Mouse (Mus musculus) kidney, adult 2 months (tissue): ENCODE results near the gene Coro7.

Experiments
- CTCF ChIP-seq: fragments of 200-500 bp; conservative IDR thresholded peaks from 2 replicates; pipeline ENCODE4 v1.5.1; 2011; ENCODE audit warnings: low read depth, mild to moderate bottlenecking, control low read depth, low read length, moderate library complexity, mixed read lengths; ENCODE audit not compliant: insufficient read depth, insufficient read length
- POLR2A ChIP-seq: fragments of 200-500 bp; IDR thresholded peaks from one replicate; pipeline ENCODE4 v1.6.1; 2011; ENCODE audit warnings: low read depth, low read length, control low read depth

DNA sequence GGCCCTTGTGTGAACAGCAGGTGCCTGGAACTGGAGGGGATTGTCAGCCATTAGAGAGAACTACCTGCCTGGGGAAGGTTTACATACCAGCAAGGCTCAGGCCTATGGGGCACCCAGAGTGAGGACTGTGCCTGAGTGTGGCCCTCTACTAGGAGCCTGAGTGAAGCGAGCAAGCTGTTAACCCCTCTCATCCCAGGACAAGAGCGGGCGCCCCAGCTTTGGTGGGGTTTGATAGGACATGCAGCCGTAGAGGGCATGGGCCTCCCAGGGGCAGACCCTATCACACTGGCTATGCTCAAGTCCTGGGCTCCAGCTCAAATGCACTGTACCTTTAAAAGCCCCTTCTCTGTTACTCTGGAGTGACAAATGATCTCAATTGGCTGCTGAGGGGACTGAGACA is 32.7 kb downstream of the Coro7 start:
- TF ChIP-seq CTCF (no peak), POLR2A (no peak)
